Mouse (Mus musculus) spleen, postnatal 14 days (tissue): ENCODE results near the gene Sh3bgrl2.

Experiments used
- DNase-seq, 2 experiments: peaks; one replicate each; pipeline ENCODE4 v3.0.0; 2021 to 2022; ENCODE audit warnings: low spot score in 2 of 2

Gene Sh3bgrl2

GRCm38 (mm10) chr9:83560670-83561069, 12.5 kb downstream of the Sh3bgrl2 start:
- no peak for DNase-seq

GRCm38 (mm10) chr9:83562889-83563288, 14.8 kb downstream of the Sh3bgrl2 start:
- no peak for DNase-seq

- no peak for DNase-seq
These were observed 15.9 kb downstream of the Sh3bgrl2 start for GRCm38 (mm10) chr9:83563808-83564549.

- DNase-seq = no peak
These were observed 17.0 kb downstream of the Sh3bgrl2 start for GRCm38 (mm10) chr9:83564934-83565652.

GRCm38 (mm10) chr9:83566141-83566540, 18.0 kb downstream of the Sh3bgrl2 start:
- DNase-seq = no peak

GRCm38 (mm10) chr9:83568125-83568524, 20.0 kb downstream of the Sh3bgrl2 start:
- DNase-seq = no peak

- DNase-seq = no peak
These were observed 20.8 kb downstream of the Sh3bgrl2 start for GRCm38 (mm10) chr9:83568937-83569336.

- no peak for DNase-seq
These were observed 21.8 kb downstream of the Sh3bgrl2 start for GRCm38 (mm10) chr9:83569898-83570297.

- DNase-seq = no peak
These were observed 23.2 kb downstream of the Sh3bgrl2 start for GRCm38 (mm10) chr9:83571315-83571714.

- no peak for DNase-seq
These were observed 24.2 kb downstream of the Sh3bgrl2 start for GRCm38 (mm10) chr9:83572326-83572725.

- DNase-seq = no peak
These were observed 24.7 kb downstream of the Sh3bgrl2 start for GRCm38 (mm10) chr9:83572870-83573269.

GRCm38 (mm10) chr9:83573588-83573987, 25.5 kb downstream of the Sh3bgrl2 start:
- no peak for DNase-seq

- DNase-seq = no peak
These were observed 27.3 kb downstream of the Sh3bgrl2 start for GRCm38 (mm10) chr9:83575403-83575802.

GRCm38 (mm10) chr9:83576018-83576688, 28.0 kb downstream of the Sh3bgrl2 start:
- DNase-seq = no peak

GRCm38 (mm10) chr9:83576689-83577057, 28.5 kb downstream of the Sh3bgrl2 start:
- no peak for DNase-seq

GRCm38 (mm10) chr9:83577260-83577659, 29.1 kb downstream of the Sh3bgrl2 start:
- DNase-seq = no peak

GRCm38 (mm10) chr9:83579049-83579448, 30.9 kb downstream of the Sh3bgrl2 start:
- DNase-seq = no peak

GRCm38 (mm10) chr9:83582748-83583147, 34.6 kb downstream of the Sh3bgrl2 start:
- DNase-seq = no peak

- no peak for DNase-seq
These were observed 38.4 kb downstream of the Sh3bgrl2 start for GRCm38 (mm10) chr9:83586316-83587050.

GRCm38 (mm10) chr9:83587116-83587515, 39.0 kb downstream of the Sh3bgrl2 start:
- DNase-seq = no peak

- no peak for DNase-seq
These were observed 40.9 kb downstream of the Sh3bgrl2 start for GRCm38 (mm10) chr9:83589063-83589462.
